Mouse (Mus musculus) ES-Bruce4 (cell line): Measurements from ENCODE around the gene Ftsj3.

Experiments used
- CTCF ChIP-seq: IDR thresholded peaks from one replicate; pipeline ENCODE4 v1.8.1; 2011; ENCODE audit warnings: low read depth, low read length
- EP300 ChIP-seq: IDR thresholded peaks from 2 replicates; pipeline ENCODE4 v1.6.1; 2011; ENCODE audit warnings: low read depth, low read length; ENCODE audit not compliant: insufficient read depth
- POLR2A ChIP-seq: IDR thresholded peaks from one replicate; pipeline ENCODE4 v1.8.1; 2011; ENCODE audit warnings: low read length; ENCODE audit not compliant: insufficient read depth

- TF ChIP-seq CTCF (peak; percentile 24), EP300 (no peak), POLR2A (no peak)
Observed at GRCm38 (mm10) chr11:106246834-106247233, 9.0 kb downstream of the Ftsj3 start.
